Mouse (Mus musculus): ENCODE results near the gene Trim71. TPM values are rescaled to one million over a fixed set of nuclear protein-coding genes. Genes with fewer than 3 reads are reported as not detected.
A peak's percentile ranks its signal among the peaks of the same experiment; 100 is the strongest.

The Trim71 gene
- under 1 TPM in 1 of 2 experiments, not detected in 1; 0.07 TPM for polyA plus RNA-seq (2017; shearing (Covaris generic))

DNA sequence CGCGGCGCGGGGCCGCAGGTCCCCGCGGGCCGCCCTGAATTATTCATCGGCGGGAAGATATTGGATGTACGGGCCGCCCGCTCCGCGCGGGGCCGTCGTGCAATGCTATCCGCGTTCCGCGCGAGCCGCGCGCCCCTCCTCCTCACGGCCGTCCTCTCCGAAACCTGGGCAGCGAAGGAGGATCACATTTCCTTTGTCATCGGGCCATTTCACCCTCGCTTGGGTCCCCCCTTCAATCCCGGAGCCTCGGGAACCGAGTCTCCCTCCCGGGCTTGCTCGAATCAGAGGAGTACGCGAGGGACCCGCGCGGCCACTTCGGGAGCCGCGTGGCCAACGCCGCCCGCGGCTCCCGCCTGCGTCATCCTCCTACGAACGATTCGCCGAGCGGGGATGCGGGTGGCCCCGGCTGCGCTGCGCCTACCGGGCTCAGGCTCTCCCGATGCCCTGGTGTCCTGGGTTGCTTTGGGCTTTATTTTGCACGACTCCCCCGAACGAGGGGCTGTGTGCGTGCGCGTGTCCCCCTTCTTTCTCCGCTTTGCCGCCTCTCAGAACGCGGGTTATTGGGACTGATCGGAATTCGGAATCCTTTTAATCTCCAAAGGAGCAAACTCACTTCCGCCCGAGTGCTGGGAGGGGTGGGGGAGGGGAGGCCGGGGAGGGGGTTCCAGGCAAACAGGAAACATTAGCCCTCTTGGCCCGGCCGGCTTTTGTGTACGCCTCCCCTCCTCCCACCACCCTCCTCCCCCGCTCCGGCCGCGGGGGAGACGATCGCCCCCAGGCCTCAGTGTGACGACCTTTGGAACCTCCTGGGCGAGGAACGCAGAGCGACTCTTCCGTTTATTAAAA is at the start of gene Trim71:
Gene Trim71 (minus strand): TSS at position 609 of the 846 bp plus-strand sequence.
- no peak for ATAC-seq

- peak; percentile 36 for ATAC-seq
Measured at GRCm38 (mm10) chr9:114613026-114613425, 48.9 kb upstream of the Trim71 start.

DNA sequence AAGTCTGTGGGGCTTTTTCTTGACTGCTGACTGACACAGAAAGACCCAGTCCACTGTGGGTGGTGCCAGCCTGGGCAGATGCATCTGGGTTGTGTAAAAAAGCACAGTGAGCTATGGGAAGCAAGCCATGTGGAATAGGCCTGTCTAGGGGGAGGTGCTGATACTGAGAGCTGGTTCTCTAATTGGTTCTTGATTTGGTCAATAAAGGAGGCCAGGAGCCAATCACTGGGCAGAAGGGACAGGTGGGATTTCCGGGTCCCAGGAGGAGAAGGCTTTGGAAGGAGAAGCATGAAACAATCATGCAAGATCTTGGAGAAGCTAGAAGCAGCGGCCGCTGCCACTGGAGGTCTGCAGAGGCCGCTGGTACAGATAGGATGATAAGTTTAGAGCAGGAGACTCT is 48.4 kb upstream of the Trim71 start:
- ATAC-seq: no peak

DNA sequence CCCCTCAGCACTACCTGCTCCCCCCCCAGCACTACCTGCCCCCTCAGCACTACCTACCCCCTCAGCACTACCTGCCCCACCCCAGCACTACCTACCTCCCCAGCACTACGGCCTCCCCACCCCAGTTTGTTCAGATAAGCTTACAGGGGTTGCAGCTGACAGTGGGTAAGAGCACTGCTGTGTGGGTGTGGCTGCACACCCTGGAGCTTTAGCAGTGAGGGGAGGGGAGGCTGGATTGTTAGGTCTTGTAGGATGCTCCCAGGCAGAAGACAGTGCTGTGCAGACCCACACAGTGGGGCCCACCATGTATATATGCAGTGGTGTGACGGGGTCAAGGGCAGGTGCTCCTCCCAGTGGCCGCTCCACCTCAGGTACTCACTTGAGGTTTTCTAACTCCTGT is 46.1 kb upstream of the Trim71 start:
- ATAC-seq: no peak

GRCm38 (mm10) chr9:114603876-114604540 is 39.8 kb upstream of the Trim71 start:
- no peak for ATAC-seq

DNA sequence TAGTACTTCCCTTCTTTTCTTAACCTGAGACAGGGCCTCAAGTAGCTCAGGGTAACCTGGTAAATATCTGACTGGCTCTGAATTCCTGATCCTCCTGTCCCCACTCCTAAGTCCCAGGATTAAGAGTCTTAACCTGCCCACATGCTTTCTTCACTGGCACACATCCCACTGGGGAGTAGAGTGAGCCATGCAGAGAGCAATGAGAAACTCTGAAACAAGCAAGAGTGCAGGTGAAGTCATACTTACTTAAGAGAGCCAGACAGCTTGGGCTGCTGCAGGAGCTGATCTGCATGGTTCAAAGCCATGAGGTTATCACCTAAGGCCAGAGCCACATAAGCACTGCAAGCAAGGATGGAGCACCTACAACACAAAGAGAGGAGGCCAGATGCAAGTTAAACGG is 36.9 kb upstream of the Trim71 start:
- no peak for ATAC-seq

GRCm38 (mm10) chr9:114585017-114585345 is 20.8 kb upstream of the Trim71 start:
- ATAC-seq: no peak

DNA sequence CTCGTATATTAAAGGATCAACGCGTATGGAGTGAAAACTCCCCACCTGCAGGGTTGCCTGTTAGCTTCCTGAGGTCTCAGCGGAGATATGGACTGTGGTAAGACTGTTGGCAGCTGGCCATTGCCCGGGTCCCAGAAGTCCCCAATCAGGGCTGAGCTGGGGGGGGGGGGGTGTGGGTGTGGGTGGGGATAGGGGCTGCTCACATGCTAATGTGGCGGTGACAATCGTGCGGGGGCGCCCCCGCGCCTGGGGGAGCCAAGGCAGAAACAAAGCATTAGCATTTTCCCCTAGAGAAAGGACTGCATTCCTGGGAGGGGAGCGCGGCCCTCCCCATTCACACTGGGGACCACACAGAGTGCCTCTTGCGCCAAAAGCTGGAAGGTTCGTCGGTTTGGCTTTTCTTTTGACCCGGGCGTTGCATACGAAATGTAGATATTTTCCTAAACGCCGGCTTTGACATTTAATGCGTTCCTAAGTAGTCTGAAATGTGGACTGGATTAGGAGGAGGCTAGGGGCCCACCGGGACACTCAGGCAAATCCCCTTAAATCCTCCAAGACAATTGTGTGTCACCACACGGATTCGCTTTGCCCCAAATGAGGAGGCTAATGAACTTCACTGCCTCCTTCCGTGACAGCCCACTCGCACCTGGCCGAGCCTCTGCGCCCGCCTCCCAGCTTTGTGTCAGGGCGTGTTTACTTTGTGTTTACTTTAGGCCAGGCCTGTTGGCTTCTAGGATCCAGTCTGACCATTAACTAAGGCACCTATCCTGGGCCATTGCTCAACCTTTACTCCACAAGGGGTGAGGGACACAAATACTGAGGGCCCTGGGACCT is 20.2 kb upstream of the Trim71 start:
- ATAC-seq: no peak

GRCm38 (mm10) chr9:114583812-114584182 is 19.6 kb upstream of the Trim71 start:
- no peak for ATAC-seq

- no peak for ATAC-seq
Measured at GRCm38 (mm10) chr9:114578646-114579045, 14.5 kb upstream of the Trim71 start.

- no peak for ATAC-seq
Measured at GRCm38 (mm10) chr9:114576001-114576400, 11.8 kb upstream of the Trim71 start.

GRCm38 (mm10) chr9:114573528-114573927 is 9.4 kb upstream of the Trim71 start:
- peak; percentile 52 for ATAC-seq

- ATAC-seq: no peak
Measured at GRCm38 (mm10) chr9:114568682-114569474, 4.7 kb upstream of the Trim71 start.

DNA sequence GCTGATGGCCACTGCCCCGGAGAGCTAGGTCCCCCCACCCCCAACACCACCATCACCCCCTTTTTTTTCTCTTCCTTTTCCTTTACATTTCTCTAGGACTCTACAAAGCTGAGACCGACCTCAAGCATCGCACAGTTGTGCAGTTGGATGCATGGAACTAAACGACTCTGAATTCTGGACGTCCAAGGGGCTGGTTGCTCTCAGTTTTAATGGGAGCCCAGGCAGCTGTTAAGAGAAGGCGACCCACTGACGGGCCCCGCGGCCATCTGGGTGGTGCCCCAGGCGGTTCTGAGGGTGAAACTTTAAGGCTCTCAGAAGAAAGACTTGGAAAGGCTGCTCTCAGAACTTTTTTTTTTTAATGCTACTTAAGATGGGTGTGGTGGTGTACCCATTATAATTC is 498 bp upstream of the Trim71 start:
- no peak for ATAC-seq

DNA sequence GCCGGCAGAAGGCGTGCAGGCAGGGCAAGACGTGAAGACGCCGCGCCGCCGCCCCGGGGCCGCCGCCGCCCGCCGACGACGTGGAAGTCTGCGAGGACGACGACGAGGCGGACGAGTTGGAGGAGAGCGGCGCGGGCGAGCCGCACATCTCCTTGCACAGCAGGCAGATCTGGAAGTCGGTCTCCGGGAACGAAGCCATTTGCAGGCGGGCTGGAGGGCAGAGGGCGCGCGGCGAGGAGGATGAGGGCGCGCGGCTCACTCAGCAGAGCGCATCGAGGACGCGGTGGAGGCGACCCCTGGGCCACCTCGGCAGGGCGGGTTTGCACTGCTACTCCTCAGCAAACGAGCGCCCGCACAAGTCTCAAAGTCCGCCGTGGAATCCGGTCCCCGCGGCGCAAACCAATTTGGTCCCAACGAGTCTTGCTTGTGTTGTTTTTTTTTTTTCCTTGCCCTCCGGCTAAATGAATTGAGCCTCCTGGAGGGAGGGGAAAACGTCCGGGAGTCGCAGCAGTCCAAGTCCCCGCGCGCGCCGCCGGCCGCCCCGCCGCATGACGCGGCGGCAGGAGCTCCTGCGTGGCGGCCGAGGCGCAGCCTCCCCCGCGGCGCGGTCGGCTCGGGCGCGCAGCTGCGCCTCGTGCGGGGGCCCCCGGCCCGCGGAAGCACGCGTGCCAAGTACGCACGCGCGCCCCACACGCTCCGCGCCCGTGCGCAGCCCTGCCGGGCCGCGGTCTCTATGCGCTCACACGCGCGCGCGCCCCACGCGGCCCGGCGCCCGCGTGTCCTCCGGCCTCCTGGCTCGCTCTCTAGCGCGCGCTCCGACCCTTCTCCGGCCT is 1.0 kb downstream of the Trim71 start:
- ATAC-seq: no peak

DNA sequence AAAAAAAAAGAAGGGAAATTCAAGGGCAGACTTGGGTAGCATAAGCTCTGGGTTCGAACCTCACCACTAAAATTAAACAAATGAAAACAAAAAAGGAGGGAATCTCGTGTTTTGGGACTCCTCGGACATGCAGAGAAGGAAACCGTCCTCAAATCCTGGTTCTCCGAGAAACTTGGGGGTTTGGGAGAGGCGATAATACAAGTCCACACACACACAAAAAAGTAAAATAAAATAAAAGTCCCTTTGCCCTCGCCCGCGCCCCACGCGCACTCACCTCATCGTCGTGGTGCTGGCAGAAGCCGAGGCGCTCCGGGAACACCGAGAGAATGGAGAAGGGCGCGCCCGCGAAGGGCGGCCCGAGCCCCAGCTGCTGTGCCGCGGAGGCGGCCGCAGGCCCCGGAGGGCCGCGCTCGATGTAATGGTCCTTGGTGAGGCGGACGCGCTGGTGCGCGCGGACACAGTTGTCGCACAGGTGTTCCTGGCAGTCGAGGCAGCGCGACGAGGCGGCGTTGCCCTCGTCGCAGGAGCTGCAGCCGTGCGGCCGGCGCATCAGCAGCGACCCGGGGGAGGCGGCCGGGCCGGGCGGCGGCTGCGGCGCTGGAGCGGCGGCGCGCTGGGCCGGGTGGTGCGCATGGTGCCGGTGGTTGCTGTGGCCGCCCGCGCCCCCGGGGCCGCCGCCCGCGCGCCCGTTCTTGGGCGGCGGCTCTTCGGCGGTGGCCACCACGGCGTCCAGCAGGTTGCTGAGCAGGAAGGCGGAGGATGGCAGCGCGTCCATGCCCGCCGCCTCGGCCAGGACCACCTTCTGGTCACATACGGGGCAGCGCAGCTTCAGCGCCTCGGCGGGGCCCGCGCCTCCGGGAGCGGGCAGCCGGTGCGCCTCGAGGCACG is 1.9 kb downstream of the Trim71 start:
- ATAC-seq: no peak

- ATAC-seq: no peak
Measured at GRCm38 (mm10) chr9:114561671-114561971, 2.5 kb downstream of the Trim71 start.

DNA sequence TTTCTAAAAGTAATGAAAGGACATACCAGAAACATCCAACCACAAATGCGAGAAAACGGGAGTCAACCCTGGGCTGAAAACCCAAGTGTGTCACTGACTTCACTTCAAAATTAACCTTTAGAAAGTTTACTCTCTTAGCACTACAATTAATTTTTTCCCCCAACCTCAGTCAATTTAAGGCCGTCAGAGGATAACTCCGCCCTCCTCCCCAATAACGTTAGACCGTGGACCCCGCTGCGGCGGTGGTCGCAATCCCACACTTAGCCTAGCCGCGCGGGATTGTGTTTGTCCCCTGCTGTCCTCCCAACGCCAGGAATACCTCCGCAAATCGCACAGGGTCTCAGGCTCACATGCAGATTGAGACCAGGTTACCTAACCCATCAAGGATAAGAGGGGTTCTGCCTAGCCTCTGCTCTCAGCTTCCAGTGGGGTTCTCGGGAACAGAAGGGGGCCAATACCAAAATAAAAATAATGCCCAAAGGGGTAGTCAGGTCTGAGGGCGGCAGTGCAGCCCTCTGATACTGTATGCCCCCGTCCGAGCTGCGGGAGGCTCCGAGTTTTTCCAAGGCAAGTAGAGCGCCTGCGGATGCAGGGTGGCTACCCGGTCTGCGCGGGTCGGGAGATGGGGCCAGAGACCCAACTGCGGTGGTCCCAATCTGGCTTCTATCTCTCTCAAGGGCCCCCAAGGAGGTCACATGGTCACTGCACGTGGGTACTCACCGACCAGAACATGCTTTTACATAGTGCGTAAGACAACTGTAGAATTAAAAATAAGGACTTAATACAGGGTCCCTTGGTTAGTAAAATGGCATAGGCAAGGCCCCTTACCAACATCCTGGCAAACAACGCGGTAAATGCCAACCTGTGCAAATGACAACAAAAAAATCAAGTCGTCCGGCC is 3.1 kb downstream of the Trim71 start:
- ATAC-seq: no peak

DNA sequence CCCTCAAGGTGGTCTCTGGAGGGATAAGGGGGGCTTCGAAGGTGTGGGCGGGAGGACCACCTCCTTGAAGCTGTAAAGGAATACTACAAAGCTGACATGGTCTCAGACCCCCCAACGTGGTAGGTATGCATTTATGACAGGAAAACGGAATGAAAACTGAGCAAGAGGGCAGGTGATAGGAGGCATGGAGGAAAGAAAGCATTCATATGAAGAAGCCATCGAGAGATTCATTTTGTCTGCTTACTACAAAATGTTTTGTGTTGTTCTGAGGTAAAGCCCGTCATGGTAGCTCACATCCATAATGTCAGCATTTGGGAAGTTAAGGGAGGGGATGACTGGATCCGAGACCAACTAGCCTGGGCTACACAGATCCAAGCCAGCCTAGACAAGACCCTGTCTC is 4.0 kb downstream of the Trim71 start:
- no peak for ATAC-seq

- no peak for ATAC-seq
Measured at GRCm38 (mm10) chr9:114557086-114557485, 7.1 kb downstream of the Trim71 start.
